Mouse (Mus musculus) forebrain, embryonic 10.5 days (tissue): ENCODE measurements around the gene Pdzd7. TPM values are rescaled to one million over a fixed set of nuclear protein-coding genes. Genes with fewer than 3 reads are reported as not detected.

ENCODE experiments used
- polyA plus RNA-seq: library from polyadenylated mRNA; unstranded; fragments of >200 nt; fragmentation: Nextera tagmentation; extraction: Ambion mirVana; gene quantifications from 2 replicates; pipeline ENCODE4 v1.2.1, GENCODE M21; 2016

Pdzd7 gene
- polyA plus RNA-seq, 1 experiment from 2014 or later, result 0.25 TPM

Other genes with a start within 250 kb of the Pdzd7 start
- 53.9 and 54.1 TPM in 2 replicates for gene Slf2, start 114.6 kb downstream of the Pdzd7 start, polyA plus RNA-seq
- gene Sema4g, start 56.6 kb downstream of the Pdzd7 start, polyA plus RNA-seq, result 3.4 and 3.8 TPM in 2 replicates
- gene Twnk, start 40.1 kb downstream of the Pdzd7 start, polyA plus RNA-seq, result 34.5 and 35.8 TPM in 2 replicates
- gene Mrpl43, start 39.3 kb downstream of the Pdzd7 start, polyA plus RNA-seq, result 71.4 and 75.0 TPM in 2 replicates
- gene Lzts2, start 31.3 kb downstream of the Pdzd7 start, polyA plus RNA-seq, result 47.9 and 52.4 TPM in 2 replicates
- 6.3 and 6.9 TPM in 2 replicates for gene Sfxn3, start 1.8 kb upstream of the Pdzd7 start, polyA plus RNA-seq
- gene Kazald1, start 29.5 kb upstream of the Pdzd7 start, polyA plus RNA-seq, result 0.20 and 0.63 TPM in 2 replicates
- gene Tlx1, start 105.0 kb upstream of the Pdzd7 start, polyA plus RNA-seq, result not detected in 2 replicates
- not detected in 2 replicates for gene Lbx1, start 190.1 kb upstream of the Pdzd7 start, polyA plus RNA-seq